Mouse (Mus musculus) cerebellum, postnatal 14 days (tissue): ENCODE measurements around the gene Rbfox3.

ENCODE experiments used
- DNase-seq, 2 experiments: peaks; one replicate each; pipeline ENCODE4 v3.0.0; 2021; ENCODE audit warnings: mixed read lengths in 2 of 2

The Rbfox3 gene

GRCm38 (mm10) chr11:118653521-118654318 is 257.7 kb downstream of the Rbfox3 start:
- DNase-seq = peak; percentile 42 to 63

GRCm38 (mm10) chr11:118652401-118653240 is 258.8 kb downstream of the Rbfox3 start:
- DNase-seq = no peak

- peak; percentile 80 to 83 for DNase-seq
Observed at GRCm38 (mm10) chr11:118648369-118648768, 263.0 kb downstream of the Rbfox3 start.

GRCm38 (mm10) chr11:118646864-118647263 is 264.5 kb downstream of the Rbfox3 start:
- peak in 1 of 2 experiments; percentile 64 for DNase-seq

- DNase-seq = peak; percentile 58 to 59
Observed at GRCm38 (mm10) chr11:118645158-118645557, 266.2 kb downstream of the Rbfox3 start.

GRCm38 (mm10) chr11:118640706-118641105 is 270.7 kb downstream of the Rbfox3 start:
- DNase-seq = peak in 1 of 2 experiments; percentile 54

GRCm38 (mm10) chr11:118637718-118638117 is 273.7 kb downstream of the Rbfox3 start:
- DNase-seq = peak; percentile 53 to 56

GRCm38 (mm10) chr11:118634647-118635046 is 276.8 kb downstream of the Rbfox3 start:
- peak in 1 of 2 experiments; percentile 61 for DNase-seq

- DNase-seq = peak in 1 of 2 experiments; percentile 67
Observed at GRCm38 (mm10) chr11:118629718-118630117, 281.7 kb downstream of the Rbfox3 start.

GRCm38 (mm10) chr11:118627541-118627940 is 283.9 kb downstream of the Rbfox3 start:
- no peak for DNase-seq

GRCm38 (mm10) chr11:118620869-118621268 is 290.5 kb downstream of the Rbfox3 start:
- peak in 1 of 2 experiments; percentile 54 for DNase-seq

GRCm38 (mm10) chr11:118614126-118614525 is 297.3 kb downstream of the Rbfox3 start:
- DNase-seq = no peak

GRCm38 (mm10) chr11:118610128-118610527 is 301.3 kb downstream of the Rbfox3 start:
- no peak for DNase-seq

GRCm38 (mm10) chr11:118609236-118610000 is 302.0 kb downstream of the Rbfox3 start:
- no peak for DNase-seq

GRCm38 (mm10) chr11:118607927-118608326 is 303.5 kb downstream of the Rbfox3 start:
- DNase-seq = no peak

- no peak for DNase-seq
Observed at GRCm38 (mm10) chr11:118605570-118605969, 305.8 kb downstream of the Rbfox3 start.

GRCm38 (mm10) chr11:118604206-118604605 is 307.2 kb downstream of the Rbfox3 start:
- DNase-seq = peak; percentile 67 to 83

GRCm38 (mm10) chr11:118603126-118603525 is 308.3 kb downstream of the Rbfox3 start:
- no peak for DNase-seq

GRCm38 (mm10) chr11:118601484-118601883 is 309.9 kb downstream of the Rbfox3 start:
- DNase-seq = no peak

- peak; percentile 73 to 81 for DNase-seq
Observed at GRCm38 (mm10) chr11:118600168-118600567, 311.2 kb downstream of the Rbfox3 start.

- peak; percentile 83 to 89 for DNase-seq
Observed at GRCm38 (mm10) chr11:118598726-118599125, 312.7 kb downstream of the Rbfox3 start.

GRCm38 (mm10) chr11:118584826-118585225 is 326.6 kb downstream of the Rbfox3 start:
- DNase-seq = peak in 1 of 2 experiments; percentile 51

- DNase-seq = peak; percentile 61 to 68
Observed at GRCm38 (mm10) chr11:118583989-118584388, 327.4 kb downstream of the Rbfox3 start.
